ENCODE assay signal across 19 mouse cellular contexts in the genomic region with DNA sequence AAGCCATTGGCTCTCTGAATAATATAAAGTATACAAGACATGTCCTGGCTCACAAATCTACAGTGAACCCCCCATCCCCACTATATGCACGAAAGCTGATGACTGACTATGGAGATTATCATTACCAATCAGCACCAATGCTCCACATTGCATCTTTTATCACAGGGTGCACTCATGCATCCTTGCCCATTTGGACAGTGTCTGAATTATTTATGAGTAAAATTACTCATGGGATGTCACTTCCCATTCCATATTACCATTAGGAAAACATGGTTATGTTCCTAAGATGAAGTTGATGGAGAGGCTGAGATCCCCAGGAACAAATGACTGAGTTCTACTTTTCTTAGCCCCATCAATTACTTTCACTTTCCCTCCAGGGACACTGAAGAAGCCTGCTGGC.
"Had no signal": no experiment of that assay in that cellular context is flagged by ENCODE, and none has a peak within 500 bp of the region (broad histone marks: within the 10 kb centered on the region; RNA-seq: fewer than 3 reads in every experiment).

No protein-coding gene starts in this region.

- H3K4me3 ChIP-seq: liver, embryonic 13.5 days; liver, embryonic 15.5 days; lung, embryonic 15.5 days; megakaryocyte, embryonic 14.5 days; midbrain, embryonic 13.5 days; midbrain, embryonic 15.5 days; stomach, embryonic 15.5 days had no signal

- H3K9me3 ChIP-seq: liver, embryonic 13.5 days; liver, embryonic 15.5 days; lung, embryonic 15.5 days; megakaryocyte, embryonic 14.5 days; midbrain, embryonic 13.5 days; midbrain, embryonic 15.5 days; stomach, embryonic 15.5 days had no signal

- H3K36me3 ChIP-seq: liver, embryonic 13.5 days; liver, embryonic 15.5 days; lung, embryonic 15.5 days; midbrain, embryonic 13.5 days; midbrain, embryonic 15.5 days; stomach, embryonic 15.5 days had no signal

- H3K9ac ChIP-seq: liver, embryonic 13.5 days; liver, embryonic 15.5 days; liver, postnatal 0 days; lung, embryonic 15.5 days; midbrain, embryonic 13.5 days; midbrain, embryonic 15.5 days; stomach, embryonic 15.5 days had no signal

- H3K4me1 ChIP-seq: liver, embryonic 13.5 days; liver, embryonic 15.5 days; lung, embryonic 15.5 days; megakaryocyte, embryonic 14.5 days; midbrain, embryonic 13.5 days; midbrain, embryonic 15.5 days; stomach, embryonic 15.5 days had no signal

- H3K27ac ChIP-seq: liver, embryonic 13.5 days; liver, embryonic 15.5 days; lung, embryonic 15.5 days; macrophage; midbrain, embryonic 13.5 days; midbrain, embryonic 15.5 days; stomach, embryonic 15.5 days; stomach, postnatal 0 days had no signal

- ATAC-seq: liver, postnatal 0 days; lung, postnatal 0 days; midbrain, embryonic 13.5 days; midbrain, embryonic 15.5 days had no signal

- H3K27me3 ChIP-seq: liver, embryonic 13.5 days; liver, embryonic 15.5 days; lung, embryonic 15.5 days; megakaryocyte, embryonic 14.5 days; midbrain, embryonic 13.5 days; midbrain, embryonic 15.5 days; stomach, embryonic 15.5 days had no signal

- DNase-seq: liver, embryonic 13.5 days; liver, postnatal 0 days; lung, adult 2 months; lung, postnatal 14 days; lung, postnatal 36 days; right cerebral cortex, postnatal 14 days; thymus, adult 2 months; thymus, postnatal 25 days; thymus, postnatal 4 days had no signal

- H3K4me2 ChIP-seq: liver, embryonic 13.5 days; liver, embryonic 15.5 days; lung, embryonic 15.5 days; midbrain, embryonic 11.5 days; midbrain, embryonic 13.5 days; midbrain, embryonic 15.5 days; stomach, embryonic 15.5 days had no signal
